Mouse (Mus musculus): ENCODE measurements around the gene Gm21677.
"Not testable (repeated sequence)": the region's sequence is repeated elsewhere in the genome, so short reads cannot be mapped to it uniquely, and the experiment has no call there.

DNA sequence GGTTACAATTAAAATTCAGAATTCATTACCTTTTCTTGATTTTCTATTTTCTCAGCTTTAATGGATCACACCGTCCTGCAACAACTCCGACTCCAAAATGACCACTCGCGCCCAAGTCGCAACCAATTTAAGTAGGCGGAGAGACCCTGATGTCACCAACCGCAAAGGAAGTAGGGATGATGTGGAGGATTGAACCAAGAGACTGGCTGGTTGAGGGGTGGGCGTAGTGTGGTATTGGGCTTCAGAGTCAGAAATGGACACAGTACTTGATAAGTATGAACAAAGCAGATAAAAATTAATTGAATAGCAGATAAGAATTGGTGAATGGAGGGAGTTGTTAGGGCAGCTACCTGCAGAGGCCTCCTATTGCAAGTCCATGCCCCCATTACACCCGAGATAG is 39.0 kb upstream of the Gm21677 start, which contains the start of gene Gm21693:
- not testable (repeated sequence) for TF ChIP-seq TCF12 (IDR thresholded peaks at IDR 0.05; ENCODE audit: insufficient read depth, poor library complexity, severe bottlenecking); E2F4 (IDR thresholded peaks at IDR 0.05; ENCODE audit: insufficient read depth); USF1 (IDR thresholded peaks at IDR 0.05; ENCODE audit: low read depth); POLR2A (IDR thresholded peaks at IDR 0.05; ENCODE audit: insufficient read length, low read depth); REST (IDR thresholded peaks at IDR 0.05; ENCODE audit: insufficient read depth, insufficient read length)

Measured in myocyte (in vitro differentiated cells).